Mouse (Mus musculus) adrenal gland, postnatal 25 days (tissue): ENCODE measurements around the gene Limd2. TPM values are rescaled to one million over a fixed set of nuclear protein-coding genes. Genes with fewer than 3 reads are reported as not detected.
"Not testable (repeated sequence)": the region's sequence is repeated elsewhere in the genome, so short reads cannot be mapped to it uniquely, and the experiment has no call there.

Experiments
- DNase-seq: peaks from one replicate; pipeline ENCODE4 v3.0.0; 2021; ENCODE audit warnings: mixed read lengths
- long read RNA-seq: library from polyadenylated mRNA; stranded (forward); transcript quantifications from one replicate; pipeline ENCODE4 v2.0.0, GENCODE M21; 2021
- total RNA-seq: library from RNA; stranded (reverse); gene quantifications from 2 replicates; pipeline ENCODE4 v1.2.3, GENCODE M21; 2021

Limd2 gene
- 10.6 and 16.4 TPM in 2 replicates for total RNA-seq
- long read RNA-seq, transcript Limd2-201 (5 exons, 2,950 nt), result major isoform, 11 of 19 reads
- long read RNA-seq, partial matches to known transcripts, result 3 of 19 reads
- long read RNA-seq, other reads (novel, unspliced or antisense), result 4 of 19 reads

GRCm38 (mm10) chr11:106160841-106161721 is at the start of gene Limd2, which contains the start of gene Gm10840:
Gene Limd2 (minus strand): TSS chr11:106160860.
Gene Gm10840 (plus strand): TSS chr11:106160850.
- no peak for DNase-seq

- no peak for DNase-seq
These were observed 41.4 kb upstream of the Limd2 start, which contains the start of gene Strada for GRCm38 (mm10) chr11:106202123-106202465. Gene Strada (minus strand): TSS chr11:106202168.

GRCm38 (mm10) chr11:106201337-106202122 is 40.9 kb upstream of the Limd2 start:
- DNase-seq, result no peak

GRCm38 (mm10) chr11:106200756-106201155 is 40.1 kb upstream of the Limd2 start:
- DNase-seq, result no peak

- DNase-seq, result not testable (repeated sequence)
These were observed 39.3 kb upstream of the Limd2 start for GRCm38 (mm10) chr11:106199997-106200396.

- no peak for DNase-seq
These were observed 37.6 kb upstream of the Limd2 start for GRCm38 (mm10) chr11:106198277-106198676.

- DNase-seq, result no peak
These were observed 34.7 kb upstream of the Limd2 start for GRCm38 (mm10) chr11:106195341-106195740.

- DNase-seq, result no peak
These were observed 34.2 kb upstream of the Limd2 start for GRCm38 (mm10) chr11:106194891-106195290.

- no peak for DNase-seq
These were observed 33.5 kb upstream of the Limd2 start for GRCm38 (mm10) chr11:106194155-106194541.

GRCm38 (mm10) chr11:106193371-106194154 is 32.9 kb upstream of the Limd2 start:
- DNase-seq, result peak; percentile 98

GRCm38 (mm10) chr11:106192657-106193370 is 32.2 kb upstream of the Limd2 start:
- DNase-seq, result no peak

- no peak for DNase-seq
These were observed 31.6 kb upstream of the Limd2 start for GRCm38 (mm10) chr11:106192241-106192640.

- DNase-seq, result no peak
These were observed 31.1 kb upstream of the Limd2 start for GRCm38 (mm10) chr11:106191716-106192115.

GRCm38 (mm10) chr11:106187326-106187725 is 26.7 kb upstream of the Limd2 start:
- DNase-seq, result no peak

- DNase-seq, result no peak
These were observed 19.8 kb upstream of the Limd2 start for GRCm38 (mm10) chr11:106180449-106180801.

GRCm38 (mm10) chr11:106179711-106180448 is 19.2 kb upstream of the Limd2 start:
- no peak for DNase-seq

- no peak for DNase-seq
These were observed 17.5 kb upstream of the Limd2 start for GRCm38 (mm10) chr11:106178036-106178782.

- no peak for DNase-seq
These were observed 15.7 kb upstream of the Limd2 start for GRCm38 (mm10) chr11:106176372-106176771.

GRCm38 (mm10) chr11:106175081-106175480 is 14.4 kb upstream of the Limd2 start:
- peak; percentile 49 for DNase-seq

- DNase-seq, result no peak
These were observed 13.7 kb upstream of the Limd2 start for GRCm38 (mm10) chr11:106174372-106174771.
